Mouse (Mus musculus): Measurements from ENCODE around the gene Kank2.

DNA sequence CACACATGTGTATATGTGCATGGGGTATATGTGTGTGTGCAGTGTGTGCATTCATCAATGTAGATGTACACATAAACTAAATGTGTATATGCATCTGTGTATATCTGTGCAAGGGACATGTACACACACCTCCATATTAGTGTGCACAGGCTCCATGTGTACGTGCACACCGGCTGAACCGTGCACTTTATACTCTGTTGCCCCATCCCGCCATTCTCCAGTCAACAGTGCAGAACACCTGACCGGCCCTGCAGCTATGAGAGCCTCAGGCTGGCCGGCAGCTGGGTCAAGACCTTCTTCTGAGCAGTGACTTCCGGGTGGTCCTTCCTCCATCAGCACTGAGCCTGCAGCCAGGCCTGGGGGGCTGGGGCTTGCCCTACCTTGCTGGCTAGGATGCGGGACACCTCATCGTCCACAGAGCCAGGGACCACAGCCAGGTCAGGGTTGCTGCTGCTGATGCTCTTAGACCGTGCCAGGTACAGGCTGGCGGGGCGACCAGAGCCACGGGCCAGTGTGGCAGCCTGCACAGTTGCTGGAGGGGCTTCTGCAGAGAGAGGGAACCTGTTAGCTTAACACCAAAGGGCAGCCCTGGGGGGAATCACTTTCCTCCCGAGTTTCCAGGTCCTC lies 31.4 kb upstream of the Kank2 start:
- TF ChIP-seq CTCF (IDR thresholded peaks at IDR 0.05; ENCODE audit: extremely low read depth, insufficient read length, insufficient replicate concordance, low read depth, low read length) (no peak), POLR2A (IDR thresholded peaks at IDR 0.05; ENCODE audit: low read depth, low read length) (no peak)
